Mouse (Mus musculus) yolk sac, embryonic 10.5 days (tissue): ENCODE data around the gene Tmco4.

Source experiments
- DNase-seq: peaks from one replicate; pipeline ENCODE4 v3.0.0-alpha.2; 2017; ENCODE audit warnings: low spot score

Gene Tmco4

GRCm38 (mm10) chr4:139092356-139093195, 119.9 kb downstream of the Tmco4 start, which contains the start of gene Nbl1:
Gene Nbl1, minus strand, starts transcription at chr4:139092993.
- no peak for DNase-seq

- no peak for DNase-seq
Observed at GRCm38 (mm10) chr4:139093196-139093530, 120.5 kb downstream of the Tmco4 start.

GRCm38 (mm10) chr4:139095406-139095805, 122.7 kb downstream of the Tmco4 start:
- DNase-seq: no peak

- DNase-seq: no peak
Observed at GRCm38 (mm10) chr4:139096201-139096600, 123.5 kb downstream of the Tmco4 start.

- no peak for DNase-seq
Observed at GRCm38 (mm10) chr4:139100326-139100725, 127.6 kb downstream of the Tmco4 start.

GRCm38 (mm10) chr4:139101546-139101945, 128.9 kb downstream of the Tmco4 start:
- no peak for DNase-seq

GRCm38 (mm10) chr4:139105453-139105852, 132.8 kb downstream of the Tmco4 start:
- no peak for DNase-seq
